21 mouse cellular contexts compared by ENCODE assay signal in genomic region chr13:51681076-51681475, GRCm38 (mm10). TPM values are rescaled to one million over a fixed set of nuclear protein-coding genes. Genes with fewer than 3 reads are reported as not detected.
A peak's percentile ranks its signal among the peaks of the same experiment; 100 is the strongest.
DNase-seq lines count a peak whose midpoint lies in the region; ATAC-seq lines count a peak whose summit lies in the region.
"Had no signal": no experiment of that assay in that cellular context is flagged by ENCODE, and none has a peak within 500 bp of the region (broad histone marks: within the 10 kb centered on the region; RNA-seq: fewer than 3 reads in every experiment).

No protein-coding gene starts in this region.

- H3K27me3 ChIP-seq in midbrain, embryonic 15.5 days (replicated peaks): no peaks in the 10 kb centered on the region
- no peaks in the 10 kb centered on the region for H3K27me3 ChIP-seq in midbrain, embryonic 13.5 days
- H3K27me3 ChIP-seq: embryonic facial prominence, embryonic 12.5 days; forebrain, embryonic 15.5 days; heart, embryonic 12.5 days; hindbrain, embryonic 15.5 days; Patski had no signal

- H3K27ac ChIP-seq in midbrain, embryonic 15.5 days: no peak overlapping the region
- H3K27ac ChIP-seq in midbrain, embryonic 13.5 days: no peak overlapping the region
- H3K27ac ChIP-seq: embryonic facial prominence, embryonic 12.5 days; forebrain, embryonic 15.5 days; hindbrain, embryonic 15.5 days had no signal

- no peaks in the 10 kb centered on the region for H3K9me3 ChIP-seq in midbrain, embryonic 15.5 days
- H3K9me3 ChIP-seq in midbrain, embryonic 13.5 days: no peaks in the 10 kb centered on the region
- H3K9me3 ChIP-seq: embryonic facial prominence, embryonic 12.5 days; forebrain, embryonic 15.5 days; heart, embryonic 12.5 days; hindbrain, embryonic 15.5 days had no signal

- H3K9ac ChIP-seq in midbrain, embryonic 15.5 days: no peak overlapping the region
- H3K9ac ChIP-seq in midbrain, embryonic 13.5 days (replicated peaks): no peak overlapping the region
- H3K9ac ChIP-seq: embryonic facial prominence, embryonic 12.5 days; forebrain, embryonic 15.5 days; heart, embryonic 12.5 days; hindbrain, embryonic 15.5 days had no signal

- H3K4me2 ChIP-seq in midbrain, embryonic 15.5 days: no peak overlapping the region
- H3K4me2 ChIP-seq in midbrain, embryonic 13.5 days (replicated peaks): no peak overlapping the region
- H3K4me2 ChIP-seq: embryonic facial prominence, embryonic 12.5 days; forebrain, embryonic 15.5 days; heart, embryonic 12.5 days; hindbrain, embryonic 15.5 days had no signal

- H3K4me1 ChIP-seq in midbrain, embryonic 15.5 days: no peaks in the 10 kb centered on the region
- H3K4me1 ChIP-seq in midbrain, embryonic 13.5 days (replicated peaks): no peaks in the 10 kb centered on the region
- H3K4me1 ChIP-seq: embryonic facial prominence, embryonic 12.5 days; forebrain, embryonic 15.5 days; hindbrain, embryonic 15.5 days had no signal

- H3K36me3 ChIP-seq in midbrain, embryonic 15.5 days (replicated peaks): peaks cover 52% of the 10 kb centered on the region
- peaks cover 96% of the 10 kb centered on the region for H3K36me3 ChIP-seq in midbrain, embryonic 13.5 days

- no peak overlapping the region for H3K4me3 ChIP-seq in midbrain, embryonic 15.5 days
- no peak overlapping the region for H3K4me3 ChIP-seq in midbrain, embryonic 13.5 days (replicated peaks)
- H3K4me3 ChIP-seq: embryonic facial prominence, embryonic 12.5 days; forebrain, embryonic 15.5 days; heart, embryonic 12.5 days; hindbrain, embryonic 15.5 days had no signal

- 91% methylated on average over 5 of the region's 5 CpGs for WGBS in midbrain, embryonic 15.5 days
- 87% methylated on average over 5 of the region's 5 CpGs for WGBS in midbrain, embryonic 13.5 days

- DNase-seq in adrenal gland, adult (ENCODE audit: inconsistent age in 2 of 2, low spot score in 1 of 2): peak; percentile 74 to 77
- DNase-seq in adrenal gland, adult 18-20 months (ENCODE audit: low spot score in 2 of 2): no peak
- no peak for DNase-seq in frontal cortex, adult 2 months (ENCODE audit: extremely low spot score in 1 of 2, low spot score in 1 of 2)
- DNase-seq in layer of hippocampus, adult 9-11 months: no peak
- DNase-seq: B cell, adult 2 months; cerebellum, adult 11-12 months; cerebellum, adult 9-10 months; cerebellum, postnatal 25 days; gastrocnemius, postnatal 14 days; heart, postnatal 36 days had no signal

- ATAC-seq in frontal cortex, adult (ENCODE audit: low TSS enrichment): peak; percentile 18; the same call in 1 of the 2 replicates
- 0 out of 2 replicates have a peak, but pooled peaks have one; percentile 30 for ATAC-seq in midbrain, embryonic 15.5 days (replicated peaks)
- ATAC-seq in midbrain, embryonic 13.5 days: no peak
- ATAC-seq: CD4-positive, CD25-positive, alpha-beta regulatory T cell, adult 4 months; forebrain, embryonic 15.5 days; intestine, embryonic 16.5 days; Patski had no signal

RNA-seq across cellular contexts. Expression of gene Secisbp2, which starts 29.6 kb away (rescaled TPM):
- total RNA-seq in adrenal gland, adult 18-20 months (2021): 10 to 100 TPM; 19.0 to 21.7 TPM
- 23.5 and 24.2 TPM in 2 replicates for polyA plus RNA-seq in frontal cortex, adult 2 months (2012; rRNA removed)
- polyA plus RNA-seq in midbrain, embryonic 15.5 days (2015; fragmentation: Nextera tagmentation; extraction: Ambion mirVana): 32.0 and 33.0 TPM in 2 replicates
- 35.3 and 41.1 TPM in 2 replicates for polyA plus RNA-seq in midbrain, embryonic 13.5 days (2015; fragmentation: Nextera tagmentation; extraction: Ambion mirVana)

RNA-seq across cellular contexts. Expression of gene Cks2, which starts 36.0 kb away (rescaled TPM):
- 1 to 10 TPM; 2.8 to 8.5 TPM for total RNA-seq in adrenal gland, adult 18-20 months (2021)
- polyA plus RNA-seq in frontal cortex, adult 2 months (2012; rRNA removed): 4.4 and 4.8 TPM in 2 replicates
- polyA plus RNA-seq in midbrain, embryonic 15.5 days (2015; fragmentation: Nextera tagmentation; extraction: Ambion mirVana): 36.9 and 42.6 TPM in 2 replicates
- 131 and 134 TPM in 2 replicates for polyA plus RNA-seq in midbrain, embryonic 13.5 days (2015; fragmentation: Nextera tagmentation; extraction: Ambion mirVana)
- total RNA-seq: gastrocnemius, adult 18-20 months had no signal

Comparison
In these comparisons a context has a peak if more than half of its experiments do, and no peak if none do; other contexts are left out.
1. DNase-seq: peak in adrenal gland, adult (2 of 2); none in adrenal gland, adult 18-20 months (0 of 2), frontal cortex, adult 2 months (0 of 2) and layer of hippocampus, adult 9-11 months (single experiment).